Mouse (Mus musculus): Measurements from ENCODE around the gene Psmd9.

Psmd9 gene

GRCm38 (mm10) chr5:123137044-123137909 is 31.9 kb upstream of the Psmd9 start:
- no peak for DNase-seq (ENCODE audit: low read depth, low spot score)

- no peak for DNase-seq (ENCODE audit: low read depth, low spot score)
Measured at GRCm38 (mm10) chr5:123137910-123138229, 31.3 kb upstream of the Psmd9 start.

- DNase-seq (ENCODE audit: low read depth, low spot score) = no peak
Measured at GRCm38 (mm10) chr5:123138230-123138911, 30.8 kb upstream of the Psmd9 start.

- no peak for DNase-seq (ENCODE audit: low read depth, low spot score)
Measured at GRCm38 (mm10) chr5:123138953-123139721, 30.1 kb upstream of the Psmd9 start.

- DNase-seq (ENCODE audit: low read depth, low spot score) = no peak
Measured at GRCm38 (mm10) chr5:123139722-123140627, 29.2 kb upstream of the Psmd9 start.

- peak; percentile 90 for DNase-seq (ENCODE audit: low read depth, low spot score)
Measured at GRCm38 (mm10) chr5:123140694-123141554, 28.3 kb upstream of the Psmd9 start.

- DNase-seq (ENCODE audit: low read depth, low spot score) = no peak
Measured at GRCm38 (mm10) chr5:123141555-123142160, 27.6 kb upstream of the Psmd9 start.

GRCm38 (mm10) chr5:123142161-123143157 is 26.8 kb upstream of the Psmd9 start, which contains the start of gene Setd1b:
TSS of gene Setd1b (plus strand) at chr5:123142193.
- no peak for DNase-seq (ENCODE audit: low read depth, low spot score)

GRCm38 (mm10) chr5:123143251-123143970 is 25.8 kb upstream of the Psmd9 start:
- no peak for DNase-seq (ENCODE audit: low read depth, low spot score)

- DNase-seq (ENCODE audit: low read depth, low spot score) = no peak
Measured at GRCm38 (mm10) chr5:123143971-123144745, 25.1 kb upstream of the Psmd9 start.

- DNase-seq (ENCODE audit: low read depth, low spot score) = no peak
Measured at GRCm38 (mm10) chr5:123144746-123145590, 24.2 kb upstream of the Psmd9 start.

GRCm38 (mm10) chr5:123146357-123146756 is 22.9 kb upstream of the Psmd9 start:
- DNase-seq (ENCODE audit: low read depth, low spot score) = no peak

GRCm38 (mm10) chr5:123147569-123147968 is 21.6 kb upstream of the Psmd9 start:
- no peak for DNase-seq (ENCODE audit: low read depth, low spot score)

- DNase-seq (ENCODE audit: low read depth, low spot score) = no peak
Measured at GRCm38 (mm10) chr5:123148073-123148722, 21.0 kb upstream of the Psmd9 start.
